Mouse (Mus musculus): ENCODE measurements around the gene Slc9b1.

DNA sequence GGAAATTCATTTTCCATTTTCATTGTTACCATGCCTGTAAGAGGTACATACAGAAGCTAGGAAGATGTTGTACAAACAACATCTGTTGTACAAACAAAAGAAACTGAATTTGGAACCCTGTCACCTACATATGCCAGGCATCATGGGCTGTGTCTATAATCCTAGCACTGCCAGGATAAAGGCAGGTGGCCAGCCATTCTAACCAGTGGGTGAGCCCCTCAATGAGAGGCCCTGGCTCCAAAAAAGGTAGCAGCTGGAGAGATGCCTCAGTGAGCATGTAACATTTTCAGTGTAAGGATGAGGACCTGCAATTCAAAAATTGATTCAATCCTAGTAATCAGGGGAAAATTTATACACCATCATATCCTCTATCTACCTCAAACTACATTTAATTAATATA is 1.2 kb downstream of the Slc9b1 start:
- no peak for TF ChIP-seq CTCF (IDR thresholded peaks at IDR 0.05)
- no peak for TF ChIP-seq POLR2A (IDR thresholded peaks at IDR 0.05; ENCODE audit: insufficient read depth, low read depth, low read length)
- no peak for TF ChIP-seq EP300 (IDR thresholded peaks at IDR 0.05; ENCODE audit: insufficient read depth, low read depth, low read length)
